Mouse (Mus musculus): ENCODE results near the gene Rbbp8nl. TPM values are rescaled to one million over a fixed set of nuclear protein-coding genes. Genes with fewer than 3 reads are reported as not detected.

The Rbbp8nl gene
- polyA plus RNA-seq, 1 experiment = not detected

DNA sequence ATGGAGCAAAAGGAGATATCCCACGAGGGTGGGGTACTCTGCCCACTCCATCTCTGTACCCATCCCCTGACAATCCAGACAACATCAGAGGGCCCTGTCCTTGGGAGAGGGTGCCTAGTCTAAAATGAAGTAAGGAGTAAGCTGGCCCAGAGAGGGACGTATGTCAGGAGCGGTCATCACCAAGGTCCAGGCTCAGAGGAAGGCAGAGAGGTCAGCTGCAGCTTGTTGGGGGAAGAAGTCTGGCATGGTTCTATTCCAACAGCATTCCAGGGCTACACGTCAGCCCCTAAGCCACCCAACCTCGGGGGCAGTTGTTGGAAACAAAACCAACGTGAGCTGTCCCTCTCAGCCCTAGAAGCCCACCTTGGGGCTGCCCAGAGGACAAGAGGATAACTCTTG lies 61.6 kb downstream of the Rbbp8nl start:
- no peaks in the 10 kb centered on the region; the same call in 1 of the 2 replicates for H3K9me3 ChIP-seq (ENCODE audit: control insufficient read depth, low read length)
- no peak overlapping the region for H3K4me3 ChIP-seq (replicated peaks)
- TF ChIP-seq GATA1 (IDR thresholded peaks at IDR 0.05; ENCODE audit: low read length) (no peak), TAL1 (IDR thresholded peaks at IDR 0.05; ENCODE audit: low read length) (no peak)
- H3K36me3 ChIP-seq (ENCODE audit: control insufficient read depth) = no peaks in the 10 kb centered on the region
- H3K4me1 ChIP-seq (ENCODE audit: control insufficient read depth) = peaks cover 29% of the 10 kb centered on the region
- peaks cover 56% of the 10 kb centered on the region for H3K27me3 ChIP-seq (ENCODE audit: control insufficient read depth)

Other genes starting within 250 kb of the Rbbp8nl start
- gene Psma7, start 247.4 kb downstream of the Rbbp8nl start, polyA plus RNA-seq (2012) = 6.1 and 6.3 TPM in 2 replicates
- 0.01 and 0.07 TPM in 2 replicates for gene Ss18l1, start 247.4 kb downstream of the Rbbp8nl start, polyA plus RNA-seq (2012)
- 0.58 and 1.0 TPM in 2 replicates for gene Mtg2, start 219.3 kb downstream of the Rbbp8nl start, polyA plus RNA-seq (2012)
- gene Hrh3, start 185.4 kb downstream of the Rbbp8nl start, polyA plus RNA-seq (2012) = not detected in 2 replicates
- 0.76 and 1.2 TPM in 2 replicates for gene Osbpl2, start 170.6 kb downstream of the Rbbp8nl start, polyA plus RNA-seq (2012)
- gene Adrm1, start 118.4 kb downstream of the Rbbp8nl start, polyA plus RNA-seq (2012) = 69.4 and 72.6 TPM in 2 replicates
- 0.08 and 0.14 TPM in 2 replicates for gene Lama5, start 64.0 kb downstream of the Rbbp8nl start, polyA plus RNA-seq (2012)
- 41.7 and 141 TPM in 2 replicates for gene Rps21, start 32.5 kb downstream of the Rbbp8nl start, polyA plus RNA-seq (2012)
- 0.77 and 1.2 TPM in 2 replicates for gene Cables2, start 16.4 kb downstream of the Rbbp8nl start, polyA plus RNA-seq (2012)
- gene Gata5, start 44.8 kb upstream of the Rbbp8nl start, polyA plus RNA-seq (2012) = 0.01 TPM in 1 of 2 replicates, not detected in the other
- gene Slco4a1, start 166.4 kb upstream of the Rbbp8nl start, polyA plus RNA-seq (2012) = 0.01 and 0.05 TPM in 2 replicates
- not detected in 2 replicates for gene Ntsr1, start 210.1 kb upstream of the Rbbp8nl start, polyA plus RNA-seq (2012)